Mouse (Mus musculus): ENCODE measurements around the gene Map3k13. TPM values are rescaled to one million over a fixed set of nuclear protein-coding genes. Genes with fewer than 3 reads are reported as not detected.
"Not testable (repeated sequence)": the region's sequence is repeated elsewhere in the genome, so short reads cannot be mapped to it uniquely, and the experiment has no call there.

Gene Map3k13
- polyA plus RNA-seq, 1 experiment from 2014 or later: 0.66 TPM

DNA sequence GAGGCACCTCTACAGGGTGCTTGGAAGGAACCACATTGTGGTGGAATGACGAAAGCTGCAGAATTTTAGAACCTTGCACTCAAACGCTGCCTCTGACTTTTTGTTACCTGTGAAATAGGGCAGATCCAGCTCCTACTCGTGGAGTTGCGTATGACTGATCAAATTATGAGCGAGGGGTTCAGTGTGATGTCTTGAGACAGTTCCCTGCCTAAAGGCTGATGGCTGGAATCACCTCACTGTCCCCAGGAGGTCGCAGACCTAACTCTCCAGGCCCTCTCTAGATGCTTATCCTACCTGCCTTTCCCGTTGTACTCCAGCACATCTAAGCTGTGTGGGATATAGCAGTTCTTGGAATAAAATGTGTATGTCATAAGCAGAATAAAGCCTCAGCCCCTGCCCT, 111.8 kb downstream of the Map3k13 start:
- no peak for DNase-seq (ENCODE audit: low spot score)

DNA sequence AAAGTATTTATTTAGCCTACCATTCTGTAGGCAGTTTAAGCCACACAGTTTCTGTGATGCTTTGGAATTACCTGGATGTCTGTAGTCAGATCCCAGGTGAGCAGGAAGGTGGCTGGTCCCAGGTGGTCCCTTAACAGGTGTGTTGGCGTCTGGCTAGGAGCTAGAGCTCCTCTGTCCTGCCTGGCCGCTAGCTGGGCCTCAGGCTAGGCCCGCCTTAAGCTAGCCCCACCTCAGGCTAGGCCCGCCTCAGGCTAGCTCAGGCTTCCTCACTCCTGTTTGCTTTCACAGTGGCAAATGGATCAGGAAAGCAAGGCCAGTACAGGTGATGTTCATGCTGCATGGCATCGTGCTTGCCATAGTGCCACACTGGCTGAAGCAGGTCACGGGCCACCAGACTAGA, 112.8 kb downstream of the Map3k13 start:
- DNase-seq (ENCODE audit: low spot score): no peak

GRCm38 (mm10) chr16:21908906-21909305, 114.8 kb downstream of the Map3k13 start:
- not testable (repeated sequence) for DNase-seq (ENCODE audit: low spot score)

DNA sequence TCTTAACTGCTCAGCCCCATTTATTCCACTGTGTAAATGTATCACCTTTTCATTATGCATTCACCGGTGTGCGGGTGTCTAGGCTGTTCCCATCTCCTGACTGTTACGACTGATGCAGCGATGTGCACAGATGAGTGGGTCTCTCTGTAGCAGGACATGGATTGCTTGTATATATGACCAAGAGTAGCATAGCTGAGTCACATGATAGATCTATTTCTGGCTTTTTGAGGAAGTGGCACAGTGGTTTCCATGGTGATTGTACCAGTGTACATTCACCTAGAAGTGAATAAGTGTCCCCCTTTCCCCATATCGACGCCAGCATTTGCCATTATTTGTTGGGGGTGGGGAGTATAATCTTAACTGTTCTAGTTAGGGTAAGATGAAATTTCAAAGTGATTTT, 119.2 kb downstream of the Map3k13 start:
- DNase-seq (ENCODE audit: low spot score): peak; percentile 15

- no peak for DNase-seq (ENCODE audit: low spot score)
Observed at GRCm38 (mm10) chr16:21916681-21917080, 122.5 kb downstream of the Map3k13 start.

DNA sequence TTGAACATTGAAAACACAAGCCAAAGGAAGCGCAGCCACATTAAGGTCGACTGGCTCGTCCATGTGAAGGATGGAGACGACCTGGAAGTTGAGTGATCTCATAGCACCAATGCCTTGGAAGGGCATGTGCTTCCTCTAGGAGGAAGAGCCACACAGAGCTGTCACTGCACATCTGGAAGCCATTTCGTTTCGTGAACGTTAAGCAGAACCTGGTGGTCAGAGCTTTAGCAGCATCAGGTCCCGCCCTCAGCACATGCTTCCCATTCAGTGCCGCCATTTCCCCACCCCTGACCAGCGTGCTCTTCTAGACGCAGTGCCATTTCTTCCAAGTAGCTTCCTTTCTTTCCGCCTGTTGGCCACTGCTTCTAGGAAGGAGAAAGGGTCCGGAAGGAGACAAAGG, 134.3 kb downstream of the Map3k13 start:
- DNase-seq (ENCODE audit: low spot score): no peak

DNA sequence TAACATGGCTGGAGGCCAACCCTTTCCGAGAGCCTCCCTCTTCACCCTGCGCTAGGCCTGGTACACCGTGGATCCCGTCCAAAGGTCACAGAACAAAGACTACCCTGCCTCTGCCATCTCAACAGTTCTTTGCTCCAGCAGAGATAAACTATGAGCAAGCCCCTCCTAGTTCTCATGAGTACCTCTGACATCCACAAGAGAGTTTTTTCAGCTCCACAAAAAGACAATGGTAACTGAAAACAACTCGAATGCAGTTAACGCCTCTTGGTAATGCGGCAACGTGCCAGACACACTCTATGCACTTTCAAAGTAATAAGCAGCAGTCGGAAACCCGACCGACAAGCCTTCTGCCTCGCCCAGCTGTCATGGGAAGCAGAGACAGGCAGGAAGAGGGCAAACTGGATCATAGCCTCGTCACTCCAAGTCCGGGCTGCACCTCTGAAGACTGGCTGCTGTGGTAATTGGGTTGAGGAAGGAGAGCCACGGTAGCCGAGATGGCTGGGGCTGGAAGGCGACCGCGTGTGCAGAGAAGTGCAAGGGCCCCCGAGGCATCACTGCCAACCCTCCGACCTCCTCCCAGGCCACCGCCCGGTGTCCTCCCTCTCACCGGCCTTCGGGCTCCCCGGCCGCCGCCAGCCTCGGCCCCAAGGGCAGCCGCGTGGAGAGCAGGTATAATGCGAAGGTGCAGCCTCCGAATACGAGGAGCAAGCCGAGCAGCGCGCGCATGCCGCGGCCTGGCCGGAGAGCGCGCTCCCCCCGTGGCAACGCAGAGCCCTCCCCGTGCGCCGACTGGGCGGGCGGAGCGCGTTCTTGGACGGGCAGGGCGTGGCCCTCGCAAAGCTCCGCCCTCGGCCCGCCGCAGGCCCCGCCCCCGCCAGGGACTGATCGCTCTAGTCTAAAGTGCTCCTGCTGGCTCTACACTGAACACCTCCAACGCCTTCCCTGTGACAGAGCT, 152.9 kb downstream of the Map3k13 start, which contains the start of gene Tmem41a:
Gene Tmem41a, minus strand, starts transcription at position 792 of the 955 bp plus-strand sequence.
- peak; percentile 90 for DNase-seq (ENCODE audit: low spot score)

DNA sequence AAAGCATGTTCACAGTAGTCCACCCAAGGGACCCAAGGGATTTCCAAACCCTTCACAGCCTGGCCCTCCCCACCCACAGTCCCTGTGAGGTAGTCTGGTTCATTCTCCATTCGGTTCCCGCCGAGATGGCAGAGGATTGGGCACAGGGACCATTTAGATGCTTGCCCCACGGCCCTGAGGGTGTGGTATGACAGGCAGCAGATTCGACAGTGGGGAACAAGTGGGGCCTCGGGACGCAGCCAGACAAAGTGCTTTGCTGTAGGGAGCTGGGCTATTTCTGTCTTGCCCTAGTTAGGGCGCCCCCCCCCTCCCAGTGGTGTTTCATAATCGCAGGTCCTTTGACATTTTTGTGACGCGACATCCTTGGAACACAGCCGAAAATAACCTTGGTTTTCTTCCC, 161.4 kb downstream of the Map3k13 start:
- DNase-seq (ENCODE audit: low spot score): no peak

- no peak for DNase-seq (ENCODE audit: low spot score)
Observed at GRCm38 (mm10) chr16:21965576-21965975, 171.4 kb downstream of the Map3k13 start.

DNA sequence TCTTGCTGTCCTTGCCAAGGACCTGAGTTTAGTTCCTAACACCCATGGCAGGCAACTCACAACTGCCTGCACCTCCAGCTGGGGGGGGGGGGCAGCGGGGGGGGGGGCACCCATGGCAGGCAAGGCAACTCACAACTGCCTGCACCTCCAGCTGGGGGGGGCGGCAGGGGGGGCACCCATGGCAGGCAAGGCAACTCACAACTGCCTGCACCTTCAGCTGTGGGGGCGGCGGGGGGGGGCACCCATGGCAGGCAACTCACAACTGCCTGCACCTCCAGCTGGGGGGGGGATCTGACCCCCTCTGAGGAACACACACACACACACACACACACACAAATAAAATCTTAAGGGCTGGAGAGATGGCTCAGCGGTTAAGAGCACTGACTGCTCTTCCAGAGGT, 175.7 kb downstream of the Map3k13 start:
- DNase-seq (ENCODE audit: low spot score): no peak

- no peak for DNase-seq (ENCODE audit: low spot score)
Observed at GRCm38 (mm10) chr16:21970536-21970935, 176.4 kb downstream of the Map3k13 start.

- no peak for DNase-seq (ENCODE audit: low spot score)
Observed at GRCm38 (mm10) chr16:21971446-21971845, 177.3 kb downstream of the Map3k13 start.

GRCm38 (mm10) chr16:21976203-21976602, 182.1 kb downstream of the Map3k13 start:
- no peak for DNase-seq (ENCODE audit: low spot score)

DNA sequence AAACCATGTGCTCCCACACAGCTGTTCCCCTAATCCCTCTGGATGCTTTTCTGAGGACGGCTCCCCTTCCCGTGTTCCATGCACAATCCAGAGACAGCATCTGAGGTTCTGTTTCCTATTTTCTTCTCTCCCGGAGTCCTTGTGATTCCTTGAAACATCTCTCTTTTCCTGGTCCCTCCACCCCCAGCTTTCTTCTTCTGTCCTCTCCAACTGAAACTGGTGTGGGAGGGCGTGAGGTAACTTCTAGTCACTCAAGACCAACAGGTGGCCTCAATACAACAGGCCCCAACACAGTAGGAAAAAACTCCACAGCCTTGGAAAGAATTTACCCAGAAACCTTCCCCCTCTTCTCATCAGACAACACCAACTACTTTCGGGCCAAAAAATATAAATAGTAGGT, 183.2 kb downstream of the Map3k13 start:
- no peak for DNase-seq (ENCODE audit: low spot score)

Other genes starting within 250 kb of the Map3k13 start
- gene 2510009E07Rik, start 99.7 kb upstream of the Map3k13 start, polyA plus RNA-seq (2015; fragmentation: Nextera tagmentation; extraction: Ambion mirVana): 6.0 and 6.4 TPM in 2 replicates
- gene Ehhadh, start 6.5 kb upstream of the Map3k13 start, polyA plus RNA-seq (2015; fragmentation: Nextera tagmentation; extraction: Ambion mirVana): 8.3 and 9.9 TPM in 2 replicates
- 33.3 and 33.5 TPM in 2 replicates for gene Tmem41a, start 153.2 kb downstream of the Map3k13 start, polyA plus RNA-seq (2015; fragmentation: Nextera tagmentation; extraction: Ambion mirVana)
- gene Liph, start 201.3 kb downstream of the Map3k13 start, polyA plus RNA-seq (2015; fragmentation: Nextera tagmentation; extraction: Ambion mirVana): 1.9 and 2.9 TPM in 2 replicates
- gene Senp2, start 215.1 kb downstream of the Map3k13 start, polyA plus RNA-seq (2015; fragmentation: Nextera tagmentation; extraction: Ambion mirVana): 42.7 and 50.4 TPM in 2 replicates